Mouse (Mus musculus) urinary bladder, adult 2 months (tissue): Measurements from ENCODE around the gene Neurl1a. TPM values are rescaled to one million over a fixed set of nuclear protein-coding genes. Genes with fewer than 3 reads are reported as not detected.

ENCODE experiments used
- DNase-seq: peaks from one replicate; pipeline ENCODE4 v3.0.0; 2022; ENCODE audit warnings: low spot score
- polyA plus RNA-seq: library from polyadenylated mRNA; depleted of rRNA; stranded (reverse); fragments of >200 nt; gene quantifications from 2 replicates; pipeline ENCODE4 v1.2.3, GENCODE M21; 2012

Neurl1a gene
- polyA plus RNA-seq, 1 experiment: 22.5 TPM

GRCm38 (mm10) chr19:47168223-47168622 is 10.4 kb upstream of the Neurl1a start:
- DNase-seq: no peak

- peak; percentile 72 for DNase-seq
Measured at GRCm38 (mm10) chr19:47168793-47169412, 9.7 kb upstream of the Neurl1a start.

DNA sequence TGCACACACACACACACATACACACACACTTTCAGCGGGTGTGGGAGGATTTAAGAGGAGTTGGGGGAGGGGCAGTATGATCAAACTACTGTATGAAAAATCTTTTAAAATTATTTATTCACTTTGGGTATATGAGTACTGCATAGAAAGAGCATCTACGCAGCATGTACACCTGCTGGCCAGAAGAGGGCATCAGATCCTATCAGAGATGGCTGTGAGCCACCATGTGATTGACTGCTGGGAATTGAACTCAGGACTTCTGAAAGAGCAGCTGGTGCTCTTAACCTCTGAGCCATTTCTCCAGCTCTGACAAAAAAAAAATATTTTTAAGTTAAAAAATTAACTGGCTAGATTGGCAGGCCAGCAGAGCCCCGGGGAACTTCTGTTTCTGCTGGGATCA is 4.1 kb upstream of the Neurl1a start:
- no peak for DNase-seq

DNA sequence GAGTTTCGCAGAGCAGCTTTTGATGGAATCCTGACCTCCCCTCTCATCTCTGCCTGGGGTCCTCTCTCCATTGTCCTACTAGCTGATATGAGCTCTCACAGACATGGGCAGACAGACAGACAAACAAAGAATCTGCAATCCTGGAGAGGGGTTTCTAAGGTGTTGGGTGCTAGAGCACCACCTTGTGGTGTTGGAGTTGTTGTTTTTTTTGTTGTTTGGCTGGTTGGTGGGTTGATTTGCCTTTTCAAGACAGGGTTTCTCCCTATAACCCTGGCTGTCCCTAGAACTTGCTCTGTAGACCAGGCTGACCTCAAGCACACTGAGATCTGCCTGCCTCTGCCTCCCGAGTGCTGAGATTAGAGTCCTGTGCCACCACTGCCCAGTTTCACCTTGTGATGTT is 3.1 kb upstream of the Neurl1a start:
- DNase-seq: no peak

GRCm38 (mm10) chr19:47176916-47177505 is 1.6 kb upstream of the Neurl1a start:
- DNase-seq: no peak

- DNase-seq: no peak
Measured at GRCm38 (mm10) chr19:47178001-47178400, 619 bp upstream of the Neurl1a start.

DNA sequence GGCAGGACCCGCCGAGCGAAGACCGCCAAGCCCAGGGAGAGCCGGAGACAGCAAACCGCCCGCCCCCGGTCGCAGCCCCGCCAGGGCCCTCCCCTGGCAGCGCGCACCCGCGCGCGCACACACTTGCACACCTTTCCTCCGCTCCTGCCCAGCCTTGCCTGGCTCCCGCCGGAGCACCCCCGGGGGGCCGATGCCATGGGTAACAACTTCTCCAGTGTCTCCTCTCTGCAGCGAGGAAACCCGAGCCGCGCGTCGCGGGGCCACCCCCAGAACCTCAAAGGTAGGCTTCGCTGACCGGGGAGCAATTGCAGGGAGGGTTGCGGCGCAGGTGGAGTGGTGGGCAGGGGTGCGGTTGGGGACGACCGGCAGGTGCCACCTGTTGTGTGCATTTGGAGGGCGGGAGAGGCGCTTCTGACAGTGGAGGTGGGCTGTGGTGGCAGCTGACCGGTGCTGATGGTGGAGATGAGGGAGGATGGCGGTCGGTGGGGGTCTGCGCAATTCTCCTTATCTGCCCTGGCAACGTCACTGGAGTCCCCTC is 721 bp downstream of the Neurl1a start:
- DNase-seq: peak; percentile 43

DNA sequence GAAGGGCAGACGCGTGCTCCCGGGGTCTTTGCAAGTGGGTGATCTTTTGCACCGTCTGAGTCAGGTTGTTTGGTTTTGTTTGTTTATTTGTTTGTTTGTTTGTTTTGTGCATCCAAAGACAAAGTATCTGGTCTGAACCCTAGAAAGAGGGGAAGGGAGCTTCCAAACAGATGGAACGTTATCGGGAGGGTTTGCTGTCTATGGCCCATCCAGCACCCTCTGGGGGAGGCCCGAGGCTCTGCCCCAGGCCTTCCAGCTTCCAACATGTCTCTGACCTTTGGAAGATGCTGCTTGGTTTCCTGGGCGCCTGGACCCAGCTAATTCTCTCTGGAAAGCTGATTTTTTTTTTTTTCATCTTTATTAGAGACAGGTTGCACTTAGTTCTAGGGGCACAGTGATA is 1.4 kb downstream of the Neurl1a start:
- no peak for DNase-seq

DNA sequence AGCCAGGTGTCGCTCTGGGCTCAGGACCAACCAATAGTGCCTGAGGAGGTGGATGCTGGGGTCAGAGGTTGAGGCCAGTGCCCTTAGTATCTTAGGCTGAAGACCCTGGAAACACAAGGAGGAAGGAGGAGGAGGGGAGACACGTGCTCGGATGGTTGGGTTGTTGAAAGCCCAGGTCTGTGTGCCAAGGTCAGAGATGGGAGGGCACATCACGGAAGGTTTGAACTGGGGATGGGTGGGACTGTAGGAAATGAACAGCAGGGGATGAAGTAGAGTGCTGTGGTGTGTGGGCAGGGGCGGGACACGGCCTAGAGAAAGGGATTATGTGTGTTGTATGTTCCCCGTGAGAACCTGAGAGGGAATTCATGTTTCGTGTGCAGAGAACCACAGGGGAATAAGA is 5.6 kb downstream of the Neurl1a start:
- no peak for DNase-seq

GRCm38 (mm10) chr19:47184736-47185135 is 6.1 kb downstream of the Neurl1a start:
- no peak for DNase-seq

DNA sequence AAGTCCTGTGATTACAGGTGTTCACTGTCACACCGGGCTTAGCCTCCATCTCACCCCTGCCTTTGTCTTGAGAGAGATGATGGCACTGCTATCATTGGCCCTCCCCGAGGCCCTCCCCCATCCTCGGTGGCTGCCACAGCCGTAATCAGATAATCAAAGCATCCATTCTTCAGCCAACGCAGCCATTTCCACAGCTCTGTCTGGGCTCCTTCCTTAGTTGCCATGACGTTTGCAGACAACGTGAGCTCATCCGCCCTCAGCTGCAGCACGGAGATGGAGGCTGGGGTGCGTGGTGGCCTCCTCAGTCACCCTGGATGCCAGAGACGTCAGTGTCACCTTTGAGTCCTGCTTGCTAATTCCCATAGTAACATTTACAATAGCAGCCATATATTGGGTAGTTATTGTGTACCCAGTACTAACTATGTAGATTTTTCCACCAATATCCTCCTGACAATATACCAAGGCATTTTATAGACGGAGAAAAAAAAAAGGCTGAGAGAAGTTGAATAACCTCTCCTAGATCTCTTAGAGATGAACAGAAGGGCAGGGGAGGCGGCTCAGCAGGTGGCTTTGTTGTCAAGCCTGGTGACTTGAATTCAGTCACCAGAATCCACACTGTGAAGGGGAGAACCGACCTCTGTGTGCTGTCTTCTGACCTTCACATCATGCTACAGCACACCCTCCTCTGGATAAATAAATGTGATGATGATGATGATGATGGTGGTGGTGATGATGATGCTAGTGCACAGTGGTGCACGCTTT is 8.1 kb downstream of the Neurl1a start:
- no peak for DNase-seq

DNA sequence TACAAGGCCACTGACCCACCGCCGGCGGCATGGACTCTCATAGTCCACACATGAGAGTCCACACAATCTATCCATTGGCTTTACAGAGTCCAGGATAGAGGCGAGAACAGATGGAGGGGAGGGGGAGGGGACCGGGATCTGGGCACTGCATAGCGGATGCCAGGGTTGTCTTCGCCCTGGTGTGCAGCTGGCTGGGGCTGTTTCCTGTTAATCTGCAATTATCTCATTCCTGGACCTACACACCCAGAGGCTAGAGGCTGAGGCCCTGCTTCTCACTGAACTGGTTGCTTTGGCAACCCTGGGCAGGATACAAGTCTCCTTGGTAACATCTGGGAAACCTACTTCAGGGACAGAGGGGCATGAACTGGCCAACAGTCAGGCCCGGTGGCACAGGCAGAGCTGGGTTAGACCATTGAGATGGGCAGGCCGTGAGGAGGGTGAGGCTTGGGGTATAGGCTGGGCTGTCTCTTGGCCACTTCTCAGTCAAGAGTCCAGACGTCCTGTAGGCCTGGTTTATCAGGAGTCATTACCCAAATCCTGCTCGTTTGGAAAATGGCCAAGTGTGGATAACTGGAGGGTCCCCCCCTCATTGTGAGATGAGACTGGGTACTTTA is 10.0 kb downstream of the Neurl1a start:
- no peak for DNase-seq

- DNase-seq: no peak
Measured at GRCm38 (mm10) chr19:47192158-47192557, 13.5 kb downstream of the Neurl1a start.

DNA sequence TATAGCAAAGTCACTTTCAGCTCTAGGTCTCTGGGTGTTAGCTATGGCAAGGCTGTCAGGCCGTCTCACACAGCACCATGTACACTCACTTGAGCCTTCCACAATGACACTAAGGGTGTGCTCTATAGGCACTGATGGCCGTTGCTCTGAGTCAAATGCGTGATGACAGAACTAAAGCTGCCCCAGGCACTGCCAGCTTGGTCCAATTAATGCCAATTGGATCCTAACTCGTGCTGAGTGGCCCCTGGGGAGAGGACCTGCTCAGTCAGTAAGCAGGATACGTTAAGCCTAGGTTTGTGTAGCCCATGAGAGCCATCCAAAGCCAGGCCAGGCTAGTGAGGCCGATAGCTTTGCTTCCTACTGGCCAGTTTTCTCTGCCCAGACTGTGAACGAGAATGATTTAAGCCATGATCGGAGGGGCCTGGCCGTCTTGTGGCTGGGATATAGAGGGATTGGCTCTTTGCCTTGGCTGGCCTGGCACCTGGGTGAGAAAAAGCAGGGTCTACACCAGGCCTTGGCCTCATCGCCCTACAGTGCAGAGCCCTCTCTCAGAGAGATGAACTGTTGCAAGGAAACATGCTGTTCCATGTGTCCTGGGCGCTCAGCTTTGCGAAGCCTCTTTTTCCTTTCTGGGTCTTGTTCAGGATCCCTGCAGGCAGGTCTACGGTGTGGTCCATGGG is 20.2 kb downstream of the Neurl1a start:
- no peak for DNase-seq

DNA sequence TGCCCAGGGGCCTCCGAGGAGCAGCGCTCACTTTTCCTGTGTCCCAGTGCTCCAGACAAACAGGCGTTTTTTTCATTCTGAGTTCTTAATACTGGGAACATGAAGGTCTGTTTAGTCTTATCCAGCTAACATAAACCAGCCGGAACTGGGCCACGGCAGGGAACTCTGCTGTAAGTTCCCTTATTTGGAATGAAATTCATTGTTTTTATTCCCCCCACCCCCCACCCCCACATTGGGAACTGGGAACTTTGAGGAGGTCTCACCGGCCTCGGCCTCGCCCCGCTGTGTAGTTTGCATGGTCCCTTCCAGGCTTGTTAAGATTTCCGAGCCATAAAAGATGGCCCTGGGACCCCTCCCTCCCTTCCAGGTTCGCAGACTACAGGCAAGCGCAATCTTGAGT is 23.4 kb downstream of the Neurl1a start:
- no peak for DNase-seq

GRCm38 (mm10) chr19:47202429-47202828 is 23.8 kb downstream of the Neurl1a start:
- DNase-seq: no peak

DNA sequence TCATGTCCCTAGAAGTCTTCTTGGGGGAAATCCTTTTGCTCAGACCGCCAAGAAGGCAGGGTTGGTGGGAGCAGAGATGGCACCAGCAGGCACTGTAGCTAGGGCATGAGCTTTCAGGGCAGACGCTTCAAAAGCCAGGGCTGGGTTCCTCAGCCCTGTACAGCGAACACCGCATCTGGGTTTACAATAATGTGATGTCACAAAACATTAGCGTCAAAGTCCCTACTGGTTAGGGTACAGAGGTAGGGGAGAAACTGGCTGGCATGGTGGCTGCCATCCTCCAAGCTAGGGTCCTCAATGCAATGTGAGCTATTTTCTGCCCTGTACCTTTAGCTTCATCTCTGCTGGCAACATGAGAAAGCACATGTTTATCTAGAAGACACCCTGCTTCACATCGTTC is 24.4 kb downstream of the Neurl1a start:
- no peak for DNase-seq

- no peak for DNase-seq
Measured at GRCm38 (mm10) chr19:47204653-47205052, 26.0 kb downstream of the Neurl1a start.

DNA sequence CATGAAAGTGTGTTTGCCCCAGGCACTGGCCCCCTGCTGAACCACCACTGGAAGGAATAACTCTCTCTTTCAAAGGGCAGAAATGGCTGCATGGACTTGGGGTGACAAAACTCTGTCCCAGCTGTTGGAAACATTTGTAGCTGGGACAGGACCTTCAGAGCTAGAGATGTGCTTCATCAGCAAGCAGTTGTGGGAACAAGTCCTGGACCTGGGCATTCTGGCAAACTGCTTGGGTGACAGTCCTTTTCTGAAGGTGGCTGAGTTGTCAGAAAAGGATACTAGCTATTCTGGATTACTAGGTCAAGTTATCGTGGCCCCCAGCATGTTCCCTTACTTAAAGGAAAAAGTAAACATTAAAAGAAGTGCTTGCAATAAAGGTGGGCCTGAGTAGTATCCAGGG is 27.5 kb downstream of the Neurl1a start:
- DNase-seq: no peak

GRCm38 (mm10) chr19:47210432-47210831 is 31.8 kb downstream of the Neurl1a start:
- no peak for DNase-seq

DNA sequence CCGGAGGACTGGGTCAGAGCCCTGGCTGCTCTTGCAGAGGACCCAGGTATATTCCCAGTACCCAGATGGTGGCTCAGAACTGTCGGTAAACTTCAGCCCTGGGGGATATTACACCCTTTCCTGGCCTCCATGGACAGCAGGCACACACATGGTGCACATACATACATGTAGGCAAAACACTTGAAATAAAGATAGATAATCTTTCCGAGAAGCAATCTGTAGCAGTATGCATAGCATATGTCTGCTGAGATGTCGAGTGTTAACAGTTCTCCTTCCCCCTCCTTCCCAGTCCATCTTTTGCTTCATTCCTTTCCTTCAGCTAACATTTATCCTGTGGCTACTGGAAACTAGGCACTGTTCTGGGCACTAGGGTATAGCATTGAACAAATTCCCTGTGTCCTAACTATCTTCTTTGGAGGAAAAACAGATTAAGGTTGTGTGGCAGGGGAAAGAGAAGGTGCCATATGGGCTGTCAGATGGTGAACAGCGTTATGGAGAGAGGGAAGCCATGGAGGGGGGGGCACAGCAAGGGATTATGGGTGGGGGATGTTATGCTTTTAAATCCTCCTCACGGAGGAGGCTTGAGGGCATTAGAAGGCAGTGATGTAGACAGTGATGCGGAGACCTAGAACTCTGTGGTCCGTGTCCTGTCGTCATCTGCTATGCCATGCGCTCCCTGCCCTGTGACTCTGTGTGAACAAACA is 33.1 kb downstream of the Neurl1a start:
- no peak for DNase-seq
